Mouse (Mus musculus): ENCODE measurements at regions not wholly inside any gene's neighbourhood (a gene's known extent, or its start where the extent isn't known, plus 50 kb on each side); places are given as distances from the start of the nearest gene placed in this dataset.

DNA sequence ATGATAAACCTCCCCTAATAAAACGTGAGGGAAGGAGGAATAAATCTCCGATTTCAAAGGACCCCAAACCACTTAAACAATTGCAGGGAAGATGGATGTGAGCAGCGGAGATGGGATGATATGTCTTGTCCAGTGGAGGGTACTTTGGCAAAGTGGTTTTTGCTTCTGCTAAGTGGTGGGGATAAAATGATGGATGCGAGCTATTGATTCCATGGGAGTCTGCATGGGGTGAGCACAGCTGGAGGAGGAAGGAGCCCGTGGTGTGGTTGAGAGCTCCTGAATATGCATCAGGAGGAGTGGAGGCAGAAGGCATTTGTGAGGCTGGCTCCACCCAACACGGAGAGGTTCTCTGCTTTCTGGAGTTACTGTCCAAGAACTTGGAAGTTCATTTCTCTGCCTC lies 227.6 kb upstream of the Eef2kmt start:
- 11% methylated on average over 6 of the region's 6 CpGs for WGBS
- H3K4me1 ChIP-seq (ENCODE audit: control insufficient read depth, insufficient read depth, insufficient read length, low read length) = no peaks in the 10 kb centered on the region
- H3K4me3 ChIP-seq (ENCODE audit: low read depth, low read length) = no peak overlapping the region
- no peak overlapping the region for H3K27ac ChIP-seq (ENCODE audit: insufficient read depth, low read depth, low read length)
- H3K36me3 ChIP-seq (ENCODE audit: control insufficient read depth, insufficient read depth, low read length) = no peaks in the 10 kb centered on the region
- no peak for TF ChIP-seq POLR2A (IDR thresholded peaks at IDR 0.05; ENCODE audit: low read depth, low read length)
- no peak for TF ChIP-seq CTCF (IDR thresholded peaks at IDR 0.05; ENCODE audit: extremely low read depth, insufficient read length, insufficient replicate concordance, low read depth, low read length)
- H3K27me3 ChIP-seq (ENCODE audit: control insufficient read depth, insufficient read depth, low read length) = no peaks in the 10 kb centered on the region

DNA sequence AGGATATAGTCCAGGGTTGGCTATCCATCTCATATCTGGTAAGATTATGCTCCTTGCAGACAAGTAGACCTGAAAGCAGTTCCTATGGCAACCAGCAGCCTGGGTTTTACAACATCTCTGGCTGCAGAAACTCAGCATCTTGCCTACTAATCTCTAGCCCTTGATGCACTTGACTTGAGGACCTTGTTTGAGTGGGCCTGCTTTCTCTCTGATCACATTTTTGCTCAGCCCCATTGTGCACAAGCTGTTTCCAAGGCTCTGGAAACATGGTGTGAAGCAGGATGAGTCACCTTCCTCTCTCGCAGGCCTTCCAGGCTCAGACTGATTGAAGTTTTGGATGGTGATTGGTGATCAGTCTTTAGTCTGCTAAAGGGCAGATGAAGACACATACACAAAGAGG lies 224.4 kb upstream of the Eef2kmt start:
- Histone ChIP-seq H3K36me3 (ENCODE audit: control insufficient read depth, insufficient read depth, low read length) (no peaks in the 10 kb centered on the region), H3K27ac (ENCODE audit: insufficient read depth, low read depth, low read length) (no peak overlapping the region), H3K4me1 (ENCODE audit: control insufficient read depth, insufficient read depth, insufficient read length, low read length) (no peaks in the 10 kb centered on the region), H3K4me3 (ENCODE audit: low read depth, low read length) (no peak overlapping the region), H3K27me3 (ENCODE audit: control insufficient read depth, insufficient read depth, low read length) (no peaks in the 10 kb centered on the region)
- TF ChIP-seq CTCF (IDR thresholded peaks at IDR 0.05; ENCODE audit: extremely low read depth, insufficient read length, insufficient replicate concordance, low read depth, low read length) = no peak
- no peak for TF ChIP-seq POLR2A (IDR thresholded peaks at IDR 0.05; ENCODE audit: low read depth, low read length)
- WGBS = 67% methylated on average over 1 of the region's 1 CpGs

DNA sequence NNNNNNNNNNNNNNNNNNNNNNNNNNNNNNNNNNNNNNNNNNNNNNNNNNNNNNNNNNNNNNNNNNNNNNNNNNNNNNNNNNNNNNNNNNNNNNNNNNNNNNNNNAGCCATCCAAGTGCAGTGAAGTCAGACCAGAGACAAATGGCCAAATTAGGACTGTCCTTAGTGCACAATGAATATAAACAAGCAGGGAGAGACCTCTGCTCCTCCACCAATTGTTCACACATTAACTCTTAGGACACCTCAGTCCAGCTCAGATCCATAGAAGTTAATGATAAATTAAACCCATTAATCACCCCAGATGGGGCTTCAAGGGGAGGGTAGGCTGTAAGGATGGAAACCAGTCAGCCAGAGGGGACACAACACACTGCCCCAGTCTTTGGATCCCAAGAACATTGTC lies 223.2 kb upstream of the Eef2kmt start:
- Histone ChIP-seq H3K36me3 (ENCODE audit: control insufficient read depth, insufficient read depth, low read length) (no peaks in the 10 kb centered on the region), H3K4me1 (ENCODE audit: control insufficient read depth, insufficient read depth, insufficient read length, low read length) (no peaks in the 10 kb centered on the region), H3K27ac (ENCODE audit: insufficient read depth, low read depth, low read length) (no peak overlapping the region), H3K4me3 (ENCODE audit: low read depth, low read length) (no peak overlapping the region), H3K27me3 (ENCODE audit: control insufficient read depth, insufficient read depth, low read length) (no peaks in the 10 kb centered on the region)
- no peak for TF ChIP-seq CTCF (IDR thresholded peaks at IDR 0.05; ENCODE audit: extremely low read depth, insufficient read length, insufficient replicate concordance, low read depth, low read length)
- TF ChIP-seq POLR2A (IDR thresholded peaks at IDR 0.05; ENCODE audit: low read depth, low read length) = no peak

DNA sequence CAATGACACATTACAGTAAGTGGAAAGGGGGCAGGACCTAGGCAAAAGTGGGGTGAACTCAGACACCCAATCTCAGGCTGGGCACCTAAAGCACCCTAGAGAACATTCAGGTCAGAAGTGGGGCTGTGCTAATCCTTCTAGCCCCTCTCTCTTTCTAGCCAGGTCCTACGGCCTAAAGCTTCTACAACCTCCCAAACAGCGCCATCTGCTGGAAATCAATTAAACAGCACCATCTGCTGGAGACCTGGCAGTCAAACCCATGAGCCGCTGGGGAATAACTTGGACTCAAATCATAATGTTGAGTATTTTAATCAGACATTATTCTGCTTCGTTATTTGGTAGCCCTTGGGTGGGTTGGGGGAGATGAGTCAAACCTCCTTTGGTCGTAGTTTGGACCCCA lies 215.5 kb upstream of the Eef2kmt start:
- Histone ChIP-seq H3K27ac (ENCODE audit: insufficient read depth, low read depth, low read length) (no peak overlapping the region), H3K27me3 (ENCODE audit: control insufficient read depth, insufficient read depth, low read length) (no peaks in the 10 kb centered on the region), H3K4me1 (ENCODE audit: control insufficient read depth, insufficient read depth, insufficient read length, low read length) (peaks cover 3% of the 10 kb centered on the region; the same call in 1 of the 2 replicates), H3K36me3 (ENCODE audit: control insufficient read depth, insufficient read depth, low read length) (no peaks in the 10 kb centered on the region), H3K4me3 (ENCODE audit: low read depth, low read length) (no peak overlapping the region)
- 22% methylated on average over 5 of the region's 5 CpGs for WGBS
- TF ChIP-seq CTCF (IDR thresholded peaks at IDR 0.05; ENCODE audit: extremely low read depth, insufficient read length, insufficient replicate concordance, low read depth, low read length) (peak; percentile 68; the same call in 1 of the 2 replicates), POLR2A (IDR thresholded peaks at IDR 0.05; ENCODE audit: low read depth, low read length) (no peak)

DNA sequence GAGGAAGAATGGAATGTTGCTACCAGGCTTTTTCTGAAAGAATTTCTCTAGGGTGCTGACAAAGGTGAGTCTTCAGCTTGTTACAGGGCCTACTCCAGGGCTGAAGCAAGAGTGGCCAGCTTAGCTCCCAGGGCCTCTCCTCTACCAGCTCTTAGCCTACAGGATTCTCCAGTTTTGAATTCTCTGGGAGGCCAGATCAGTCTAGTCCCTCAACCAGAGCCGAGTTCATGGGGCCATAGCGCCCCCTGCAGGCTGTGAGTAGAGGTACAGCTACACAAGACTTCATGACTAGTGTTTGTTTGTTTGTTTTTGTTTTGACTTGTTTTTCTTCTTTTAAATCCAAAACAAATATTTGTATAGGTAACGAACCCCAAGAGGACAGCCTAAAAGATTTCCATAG lies 211.8 kb upstream of the Eef2kmt start:
- Histone ChIP-seq H3K4me3 (ENCODE audit: low read depth, low read length) (no peak overlapping the region), H3K36me3 (ENCODE audit: control insufficient read depth, insufficient read depth, low read length) (no peaks in the 10 kb centered on the region), H3K4me1 (ENCODE audit: control insufficient read depth, insufficient read depth, insufficient read length, low read length) (no peaks in the 10 kb centered on the region), H3K27me3 (ENCODE audit: control insufficient read depth, insufficient read depth, low read length) (no peaks in the 10 kb centered on the region), H3K27ac (ENCODE audit: insufficient read depth, low read depth, low read length) (no peak overlapping the region)
- WGBS = 8% methylated on average over 3 of the region's 3 CpGs
- no peak for TF ChIP-seq POLR2A (IDR thresholded peaks at IDR 0.05; ENCODE audit: low read depth, low read length)
- TF ChIP-seq CTCF (IDR thresholded peaks at IDR 0.05; ENCODE audit: extremely low read depth, insufficient read length, insufficient replicate concordance, low read depth, low read length) = peak; percentile 68; the same call in 1 of the 2 replicates

DNA sequence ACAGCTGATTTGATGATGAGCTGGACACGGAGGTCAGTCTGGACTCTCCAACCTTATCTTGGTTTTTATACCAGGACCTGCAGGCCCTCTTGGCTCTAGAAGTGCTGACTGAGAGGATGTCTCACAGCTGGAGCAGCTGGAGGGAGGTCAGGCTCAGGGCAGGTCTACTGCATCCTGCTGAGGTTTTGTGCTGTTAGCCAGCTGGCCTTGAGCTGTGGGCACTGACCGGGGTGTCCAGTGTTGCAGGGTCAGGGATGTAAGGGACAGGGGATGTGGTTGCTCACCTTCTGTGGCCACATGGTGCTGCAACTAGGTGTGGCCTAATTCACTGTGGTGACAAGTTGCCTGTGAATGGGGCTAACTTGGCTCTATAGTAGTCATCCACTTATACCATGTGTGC lies 211.0 kb upstream of the Eef2kmt start:
- Histone ChIP-seq H3K36me3 (ENCODE audit: control insufficient read depth, insufficient read depth, low read length) (no peaks in the 10 kb centered on the region), H3K4me1 (ENCODE audit: control insufficient read depth, insufficient read depth, insufficient read length, low read length) (no peaks in the 10 kb centered on the region), H3K27me3 (ENCODE audit: control insufficient read depth, insufficient read depth, low read length) (no peaks in the 10 kb centered on the region), H3K27ac (ENCODE audit: insufficient read depth, low read depth, low read length) (no peak overlapping the region), H3K4me3 (ENCODE audit: low read depth, low read length) (no peak overlapping the region)
- 48% methylated on average over 2 of the region's 2 CpGs for WGBS
- TF ChIP-seq CTCF (IDR thresholded peaks at IDR 0.05; ENCODE audit: extremely low read depth, insufficient read length, insufficient replicate concordance, low read depth, low read length) = no peak
- TF ChIP-seq POLR2A (IDR thresholded peaks at IDR 0.05; ENCODE audit: low read depth, low read length) = no peak

DNA sequence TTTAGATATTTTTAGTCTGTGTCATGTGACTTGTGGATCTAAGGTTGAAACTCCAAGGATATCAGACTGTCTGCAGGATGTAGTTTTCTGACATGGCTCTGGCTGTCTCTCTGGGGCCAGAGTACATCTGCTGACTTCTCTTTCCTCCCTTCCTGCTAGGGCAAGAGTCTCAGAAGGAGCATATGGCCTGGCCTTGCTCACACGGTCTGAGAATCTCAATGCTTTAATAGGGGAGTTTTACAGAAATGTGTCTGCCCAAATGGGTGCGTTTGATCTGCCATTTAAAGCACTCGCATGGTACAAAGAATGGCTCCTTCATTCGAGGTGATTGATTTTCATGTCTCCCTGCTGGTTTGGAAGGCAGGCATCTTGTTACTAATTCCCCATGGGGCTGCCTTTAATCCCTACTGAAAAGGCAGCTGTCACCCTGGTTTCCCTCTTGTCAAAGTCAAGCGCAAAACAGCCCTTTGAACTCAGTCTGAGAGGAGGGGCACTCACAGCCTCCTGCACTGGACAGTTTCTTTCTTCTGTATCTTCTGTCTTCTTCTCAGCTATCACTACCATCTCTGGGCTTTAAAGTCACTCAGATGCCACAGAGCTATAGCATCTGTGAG lies 199.7 kb upstream of the Eef2kmt start:
- 55% methylated on average over 5 of the region's 5 CpGs for WGBS
- TF ChIP-seq CTCF (IDR thresholded peaks at IDR 0.05; ENCODE audit: extremely low read depth, insufficient read length, insufficient replicate concordance, low read depth, low read length) = no peak
- no peak for TF ChIP-seq POLR2A (IDR thresholded peaks at IDR 0.05; ENCODE audit: low read depth, low read length)
- Histone ChIP-seq H3K4me1 (ENCODE audit: control insufficient read depth, insufficient read depth, insufficient read length, low read length) (no peaks in the 10 kb centered on the region), H3K27ac (ENCODE audit: insufficient read depth, low read depth, low read length) (no peak overlapping the region), H3K36me3 (ENCODE audit: control insufficient read depth, insufficient read depth, low read length) (no peaks in the 10 kb centered on the region), H3K27me3 (ENCODE audit: control insufficient read depth, insufficient read depth, low read length) (no peaks in the 10 kb centered on the region), H3K4me3 (ENCODE audit: low read depth, low read length) (no peak overlapping the region)
